Mouse (Mus musculus): ENCODE measurements around the gene Rbms3.

Gene Rbms3

DNA sequence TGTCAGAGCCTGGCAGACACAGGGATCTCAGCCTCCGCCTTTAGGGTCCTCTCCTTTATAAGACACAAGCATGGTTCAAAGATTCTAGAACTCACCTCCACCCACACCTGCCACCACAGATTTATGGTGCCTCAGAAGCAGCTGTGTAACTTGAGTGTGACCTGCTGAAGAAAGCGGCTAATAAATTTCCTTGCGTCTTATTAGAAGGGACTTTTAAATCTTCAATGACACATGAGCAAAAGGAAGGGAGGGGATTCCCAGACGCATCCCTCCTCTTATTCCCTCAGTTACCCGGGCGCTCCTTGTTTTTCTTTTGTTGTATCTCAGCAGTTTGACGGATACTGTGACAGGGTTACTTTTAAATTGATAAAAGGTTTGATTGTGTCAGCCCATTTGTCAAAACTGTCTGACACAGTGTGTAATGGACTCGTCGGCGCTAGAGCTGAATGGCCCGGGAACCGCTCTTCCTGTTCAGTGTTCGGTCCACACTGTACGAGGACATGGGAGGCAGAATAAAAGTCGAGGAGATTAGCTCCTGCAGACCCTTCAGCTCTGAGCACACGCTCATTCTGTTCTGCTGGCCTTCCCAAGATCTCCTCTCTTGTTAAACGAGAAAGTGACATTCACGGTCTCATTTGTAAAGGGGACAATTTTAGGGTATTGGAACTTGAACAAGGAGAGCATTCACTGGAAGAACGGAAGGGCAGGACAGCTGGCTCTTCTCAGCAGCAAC, 527.3 kb downstream of the Rbms3 start:
- no peak for DNase-seq (ENCODE audit: low read depth)

DNA sequence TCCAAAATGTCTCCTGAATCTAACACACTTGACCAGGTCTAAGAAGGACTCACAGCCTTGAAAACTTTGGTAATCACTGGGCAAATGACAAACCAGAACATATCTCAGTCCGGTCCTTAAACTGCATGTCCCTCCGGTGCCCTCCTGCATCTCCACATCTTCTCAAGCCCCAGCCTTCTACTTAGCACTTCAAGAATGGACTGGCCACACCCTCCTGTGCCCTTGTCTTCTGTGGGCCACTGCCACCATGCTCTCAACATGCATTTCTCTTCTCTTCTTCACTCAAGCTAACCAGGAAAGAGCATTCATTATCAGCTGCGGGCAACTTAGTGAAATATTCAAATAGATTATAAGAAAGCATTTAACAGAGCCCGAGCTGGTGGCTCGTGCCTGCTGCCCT, 529.5 kb downstream of the Rbms3 start:
- DNase-seq (ENCODE audit: low read depth) = no peak

DNA sequence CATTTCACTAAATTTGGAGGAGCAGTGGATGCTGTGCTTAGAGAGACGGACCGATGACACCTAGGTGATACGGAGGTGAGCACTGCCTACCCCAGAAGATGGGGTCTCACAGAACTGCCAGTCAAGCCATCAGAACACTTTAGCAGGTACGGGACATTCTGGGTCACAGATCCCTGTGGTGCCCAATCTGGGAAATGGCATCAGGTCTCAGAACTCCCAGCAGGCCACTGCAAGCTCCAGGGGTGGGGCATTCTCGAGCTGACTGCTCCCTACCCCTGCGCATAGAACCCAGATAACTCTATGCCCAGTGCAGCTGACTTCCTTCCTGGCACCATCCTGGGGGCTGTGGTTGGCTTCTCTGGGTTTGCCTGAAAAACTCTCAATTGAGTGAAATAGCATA, 536.2 kb downstream of the Rbms3 start:
- DNase-seq (ENCODE audit: low read depth) = no peak

DNA sequence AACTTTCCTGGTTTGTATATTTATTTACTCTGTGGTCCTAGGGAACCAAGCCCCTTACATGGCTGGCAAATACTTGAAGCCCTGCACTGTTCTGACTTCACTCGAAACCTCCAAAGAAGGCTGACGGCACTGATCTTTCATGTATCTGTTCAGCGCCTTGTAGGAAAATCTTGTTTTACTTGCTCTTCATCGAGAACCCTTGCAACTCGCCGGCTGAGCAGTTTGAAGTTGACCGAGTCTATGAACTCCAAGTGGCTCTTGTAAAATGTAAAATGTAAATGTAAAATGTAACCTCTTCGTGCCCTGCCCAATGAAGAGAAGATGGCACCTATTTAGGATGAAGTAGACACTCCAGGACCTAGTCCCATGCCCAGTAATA, 537.5 kb downstream of the Rbms3 start:
- no peak for DNase-seq (ENCODE audit: low read depth)

DNA sequence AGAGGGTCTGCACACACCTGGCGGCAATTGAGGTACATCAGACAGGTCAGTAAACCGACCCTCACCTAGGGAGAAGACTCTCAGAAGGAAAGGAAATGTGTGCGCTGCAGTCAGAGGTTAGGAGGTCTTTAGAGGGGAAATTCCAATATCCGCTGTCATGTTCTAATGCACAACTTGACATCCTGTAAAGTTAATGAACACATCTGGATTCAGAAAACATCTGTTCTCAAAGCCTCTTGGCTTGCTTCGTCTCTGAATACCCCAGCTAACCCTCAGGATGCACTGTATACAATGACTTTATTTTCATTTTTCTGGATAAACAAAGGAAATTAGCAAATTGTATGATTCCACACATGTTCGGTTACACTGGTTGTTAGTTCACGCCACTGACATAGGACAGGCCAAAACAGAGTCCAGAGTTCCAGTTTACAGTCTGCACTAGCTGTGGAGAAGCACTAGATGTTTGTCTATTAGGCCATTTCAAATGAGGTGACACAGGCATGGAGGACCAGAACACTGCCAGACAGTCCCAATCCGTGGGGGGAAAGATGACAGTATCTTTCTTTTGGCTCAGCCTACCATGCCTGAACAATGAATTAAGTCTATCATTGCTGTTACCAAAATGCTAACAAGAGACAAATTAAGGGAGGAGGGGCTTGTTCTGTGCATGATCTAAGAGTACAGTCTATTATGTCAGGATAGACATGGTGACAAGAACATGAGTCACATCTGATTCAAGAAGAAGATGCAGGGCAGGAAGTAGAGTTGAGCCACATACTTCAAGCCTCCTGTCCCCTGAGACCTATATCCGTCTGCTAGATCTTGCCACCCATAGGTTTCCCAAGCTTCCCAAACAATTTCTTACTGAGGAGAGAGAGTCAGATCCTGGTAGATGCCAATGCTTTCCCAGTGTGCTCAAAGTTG, 538.2 kb downstream of the Rbms3 start:
- DNase-seq (ENCODE audit: low read depth) = no peak

DNA sequence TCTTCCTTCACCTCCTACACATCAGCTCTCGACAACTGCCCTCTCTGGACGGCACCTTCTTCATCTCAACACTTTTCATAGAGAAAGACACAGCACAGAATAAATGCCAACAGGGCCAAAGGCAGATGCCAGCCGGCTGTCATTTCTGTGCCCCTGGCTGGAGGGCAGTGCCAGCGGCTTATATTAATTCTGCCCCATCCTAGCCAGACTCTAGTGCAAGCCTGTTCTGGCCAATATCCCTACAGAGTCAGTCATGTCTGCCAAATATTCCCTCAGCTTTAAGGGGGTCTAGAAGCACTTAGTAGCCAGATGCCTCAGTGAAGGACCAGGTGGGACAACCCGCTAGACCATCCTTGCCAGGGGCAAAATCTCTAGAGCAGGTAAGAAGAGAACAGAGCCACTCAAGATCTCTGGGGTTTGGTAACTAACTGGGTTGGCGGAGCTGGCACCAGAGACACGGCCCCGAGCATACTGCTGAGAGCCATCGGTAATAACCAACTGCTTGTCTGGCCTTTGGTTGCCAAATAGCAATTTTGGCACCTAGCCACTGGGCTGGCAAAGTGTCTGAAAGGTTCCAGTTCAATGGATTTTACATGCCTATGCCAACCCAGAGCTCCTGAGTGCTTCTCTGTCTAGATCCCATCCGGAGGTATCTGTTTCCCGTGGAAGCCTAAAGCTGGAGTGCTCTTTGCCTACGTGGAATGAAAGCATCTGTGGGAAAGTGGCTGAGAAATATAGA, 540.1 kb downstream of the Rbms3 start:
- no peak for DNase-seq (ENCODE audit: low read depth)

DNA sequence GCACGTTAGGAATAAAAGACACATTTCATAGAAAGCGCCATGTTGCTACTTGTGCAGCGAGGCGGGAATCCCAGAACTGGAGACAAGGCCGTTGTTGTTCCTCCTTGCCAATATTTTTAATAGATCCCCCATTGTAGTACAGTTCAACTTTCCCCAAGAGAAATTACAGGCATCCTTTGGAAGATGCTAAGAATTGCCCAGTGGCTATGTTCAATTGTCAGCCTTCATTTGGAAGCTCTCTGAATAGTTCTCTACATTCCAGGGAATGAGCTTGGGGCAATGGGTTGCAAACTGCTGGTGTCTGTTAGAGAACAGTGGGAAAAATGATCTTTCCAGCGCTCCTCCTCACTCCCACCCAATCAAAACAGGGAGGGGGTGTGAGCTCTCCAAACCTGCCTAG, 541.4 kb downstream of the Rbms3 start:
- DNase-seq (ENCODE audit: low read depth) = no peak

DNA sequence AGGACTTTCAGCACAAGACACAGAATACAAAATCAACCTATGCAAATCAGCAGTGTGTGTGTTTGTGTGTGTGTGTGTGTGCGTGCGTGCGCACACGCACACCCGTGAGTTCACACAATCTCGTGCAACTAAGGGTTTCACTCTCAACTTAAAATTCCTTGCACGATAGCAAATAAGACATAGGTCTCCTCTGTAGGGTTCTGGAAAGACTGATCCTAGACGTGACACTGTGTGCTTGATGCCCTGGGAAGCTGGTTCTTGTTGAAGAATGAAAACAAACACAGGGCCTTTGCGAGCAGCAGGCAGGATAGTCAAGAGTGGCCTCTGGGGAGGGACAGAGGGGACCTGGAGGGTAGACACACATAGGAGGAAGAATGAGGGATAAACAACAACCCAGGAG, 544.0 kb downstream of the Rbms3 start:
- DNase-seq (ENCODE audit: low read depth) = no peak

DNA sequence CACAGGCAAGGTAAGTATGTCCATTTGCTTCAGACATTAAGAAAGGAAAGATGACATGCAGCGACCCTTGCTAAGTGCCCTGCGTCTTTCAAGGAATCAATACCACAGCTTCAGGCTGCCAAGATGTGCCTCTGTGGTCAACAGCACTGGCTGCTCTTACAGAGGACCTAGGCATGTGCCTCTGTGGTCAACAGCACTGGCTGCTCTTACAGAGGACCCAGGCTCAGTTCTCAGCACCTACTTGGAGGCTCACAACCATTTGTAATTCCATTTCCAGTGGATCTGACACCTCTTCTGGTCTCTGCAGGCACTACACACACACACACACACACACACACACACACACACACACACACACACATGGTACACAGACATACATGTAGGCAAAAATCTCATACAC, 545.2 kb downstream of the Rbms3 start:
- DNase-seq (ENCODE audit: low read depth) = no peak

DNA sequence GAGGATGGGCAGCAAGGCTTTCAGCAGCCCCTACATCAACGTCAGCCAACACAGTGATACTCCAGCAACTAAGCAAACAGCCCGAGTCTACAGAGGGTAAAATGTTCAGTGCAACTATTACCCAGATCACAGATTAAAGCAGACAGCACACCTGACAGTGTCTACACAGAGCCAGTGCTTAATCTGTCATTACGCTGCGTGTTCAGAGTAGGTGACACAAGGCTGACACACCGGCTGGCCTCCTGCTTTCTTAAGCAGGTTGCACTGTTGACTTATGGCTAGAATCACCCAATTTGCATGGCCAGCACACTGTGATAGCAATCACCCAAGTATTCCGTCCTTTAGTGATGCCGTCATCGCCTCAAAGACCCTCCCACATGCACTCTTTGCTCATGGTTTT, 550.2 kb downstream of the Rbms3 start:
- no peak for DNase-seq (ENCODE audit: low read depth)

DNA sequence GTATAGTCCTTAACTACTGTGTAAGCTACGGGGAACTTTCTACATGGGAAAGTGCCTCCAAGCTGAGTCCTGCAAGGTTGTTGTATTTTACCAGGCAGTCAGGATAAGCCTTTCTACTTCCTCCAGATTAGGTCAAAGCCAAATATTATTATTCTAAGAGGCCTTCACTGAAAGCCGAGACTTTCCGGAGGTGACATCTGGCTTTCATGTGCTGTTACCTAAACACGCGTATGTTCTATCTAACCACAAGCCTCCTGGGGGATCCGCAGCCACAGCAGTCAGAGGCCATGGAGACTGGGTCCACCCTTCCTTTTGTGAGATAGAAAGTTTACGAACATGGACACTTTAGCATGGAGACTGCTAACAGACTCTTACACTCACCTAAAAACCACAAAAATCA, 552.2 kb downstream of the Rbms3 start:
- DNase-seq (ENCODE audit: low read depth) = no peak

DNA sequence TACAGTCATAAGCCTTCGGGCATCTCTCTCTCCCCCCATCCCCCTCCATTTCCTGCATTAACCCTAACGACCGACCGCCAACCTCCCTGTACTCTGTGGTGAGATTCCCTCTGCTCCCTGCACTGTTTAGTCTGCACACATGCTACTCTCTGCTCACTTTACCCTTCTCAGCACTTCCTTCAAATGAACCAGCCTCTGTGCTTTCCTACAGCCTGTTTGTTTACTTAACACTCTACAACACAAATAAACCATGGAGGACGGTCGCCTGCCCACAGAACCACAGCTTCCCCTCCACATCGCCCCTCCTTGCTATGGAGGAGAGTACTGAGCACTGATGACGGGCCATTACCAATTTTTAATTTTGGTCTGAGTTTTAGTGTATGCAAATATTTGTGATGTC, 552.9 kb downstream of the Rbms3 start:
- no peak for DNase-seq (ENCODE audit: low read depth)

DNA sequence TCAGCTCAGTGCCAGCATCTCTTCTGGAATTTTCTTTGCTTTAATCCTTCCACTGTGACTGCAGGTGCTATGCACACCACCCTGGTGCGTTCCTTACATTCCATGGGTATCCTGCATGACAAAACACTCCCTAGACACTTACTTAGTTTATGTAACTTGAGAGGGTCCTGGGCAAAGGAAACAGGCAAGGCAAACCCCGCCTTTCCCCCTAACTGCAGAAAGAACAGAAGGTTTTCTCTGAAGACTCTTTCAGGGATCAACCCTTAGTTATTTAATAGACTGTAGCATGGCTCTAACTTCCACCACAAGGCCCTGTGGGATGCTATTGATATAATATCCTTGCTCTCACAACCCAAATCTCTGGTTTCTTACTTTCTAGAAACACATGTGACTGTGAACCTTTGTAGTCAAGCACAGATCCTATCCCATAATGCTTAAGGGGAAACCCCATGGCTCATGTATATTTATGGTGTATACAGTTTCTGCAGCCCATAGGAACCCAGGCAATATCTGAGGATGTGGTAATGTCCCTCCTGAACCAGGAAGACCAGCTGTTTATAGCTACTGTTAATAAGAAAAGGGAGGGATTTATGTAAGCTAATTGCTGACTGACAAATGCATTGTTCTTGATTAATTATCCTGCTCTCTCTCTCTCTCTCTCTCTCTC, 557.1 kb downstream of the Rbms3 start:
- no peak for DNase-seq (ENCODE audit: low read depth)

DNA sequence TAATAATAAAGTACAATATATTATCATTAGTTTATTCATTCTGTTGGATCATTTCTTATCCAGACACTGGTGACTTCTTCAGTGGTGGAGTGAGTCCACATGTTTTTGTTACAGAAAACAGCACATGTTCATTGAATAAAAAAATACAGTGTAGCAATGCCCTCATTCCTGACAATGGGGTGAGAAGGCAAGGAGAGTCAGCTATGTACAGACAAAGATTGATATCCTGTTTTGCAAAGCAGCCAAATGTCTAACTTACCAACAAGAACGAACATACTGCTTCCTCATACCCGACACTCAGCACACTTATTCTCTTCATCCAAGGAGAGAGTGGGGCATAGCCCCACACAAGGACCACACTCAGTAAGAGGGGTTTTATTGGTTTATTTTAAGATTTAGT, 559.1 kb downstream of the Rbms3 start:
- DNase-seq (ENCODE audit: low read depth) = no peak

DNA sequence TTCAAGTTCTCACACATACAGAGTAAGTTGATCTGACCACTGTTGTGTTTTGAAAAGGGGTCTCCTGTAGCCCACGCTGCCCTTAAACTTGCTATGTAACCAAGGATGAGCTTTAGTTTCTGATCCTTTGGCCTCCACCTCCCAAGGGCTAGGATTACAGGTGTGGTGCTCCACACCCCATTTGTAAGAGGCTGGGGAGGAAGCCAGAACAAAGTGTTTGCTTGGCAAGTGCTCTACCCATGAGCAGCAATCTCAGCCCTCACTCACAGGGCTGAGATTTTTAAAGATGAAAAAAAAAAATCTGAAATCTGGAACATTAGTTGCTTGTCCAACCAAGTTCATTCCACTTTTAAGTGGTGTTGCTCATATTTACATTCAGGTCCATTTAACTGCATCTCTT, 560.5 kb downstream of the Rbms3 start:
- no peak for DNase-seq (ENCODE audit: low read depth)

DNA sequence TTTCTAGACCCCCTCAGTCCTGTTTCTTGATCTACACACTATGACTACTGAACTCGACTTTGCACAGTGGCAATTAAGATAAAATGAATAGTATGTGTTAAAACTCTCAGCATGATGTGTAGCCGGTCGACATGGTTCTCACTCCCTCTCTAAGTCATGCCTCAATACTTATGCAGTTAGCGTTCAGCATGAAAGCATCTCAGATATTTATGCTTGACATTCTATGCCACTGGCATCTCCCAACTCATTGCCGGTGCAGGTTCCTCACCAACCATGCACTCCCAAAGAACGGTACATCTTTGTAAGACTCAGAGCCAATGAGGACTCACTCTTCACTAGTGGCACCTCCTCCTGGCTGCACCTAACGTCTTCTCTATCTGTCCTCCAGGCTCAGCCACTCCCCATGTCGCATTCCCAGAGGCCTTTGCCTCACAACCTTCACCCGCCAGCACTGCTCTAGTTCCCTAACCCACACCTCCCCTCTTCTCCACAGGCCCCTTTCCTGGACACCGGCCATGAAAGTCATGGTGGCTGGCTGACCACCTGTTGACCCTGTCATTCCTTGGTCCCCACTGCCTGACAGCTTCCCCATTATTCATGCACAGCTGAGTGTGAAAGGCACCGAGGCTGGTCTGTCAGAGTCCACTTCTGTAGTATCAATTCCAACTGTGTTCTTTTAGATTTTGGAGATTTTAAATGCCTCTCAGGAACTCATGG, 561.9 kb downstream of the Rbms3 start:
- no peak for DNase-seq (ENCODE audit: low read depth)

DNA sequence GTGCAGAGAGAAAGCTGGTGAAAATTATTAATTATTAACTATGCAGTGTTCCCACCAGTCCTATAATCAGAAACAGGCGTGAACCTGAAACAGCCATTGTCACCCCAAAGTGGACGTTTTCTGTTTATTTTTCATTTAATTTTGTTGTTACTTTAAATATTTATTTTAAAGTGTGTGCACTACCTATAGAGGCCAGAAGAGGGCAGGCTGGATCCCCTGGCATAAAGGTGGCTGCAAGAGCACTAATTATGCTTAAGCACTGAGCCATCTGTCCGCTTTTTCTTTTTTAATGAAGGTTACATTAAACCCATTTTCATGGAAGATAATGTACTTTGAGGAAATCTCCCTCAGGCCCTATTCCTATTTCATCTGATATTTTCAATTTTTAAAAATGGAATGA, 563.2 kb downstream of the Rbms3 start:
- DNase-seq (ENCODE audit: low read depth) = no peak

DNA sequence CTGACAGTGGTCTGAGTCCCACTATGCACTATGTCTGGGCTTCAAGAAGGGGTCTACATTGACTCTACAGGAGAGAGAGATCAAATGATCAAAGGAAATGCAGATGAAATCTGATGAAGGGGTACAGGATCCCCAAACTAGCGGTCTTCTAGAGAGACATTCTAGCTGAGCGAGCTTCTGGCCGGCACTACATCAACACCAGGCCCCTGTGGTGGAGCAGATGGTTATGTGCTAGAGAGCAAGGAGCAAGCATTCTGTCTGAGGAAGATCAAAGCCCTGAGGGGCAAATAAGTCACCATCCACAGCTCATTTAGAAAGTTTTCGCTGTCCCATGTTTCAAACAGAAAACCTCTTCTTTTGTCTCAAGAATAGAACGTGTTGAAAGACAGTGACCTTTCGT, 564.1 kb downstream of the Rbms3 start:
- DNase-seq (ENCODE audit: low read depth) = no peak

DNA sequence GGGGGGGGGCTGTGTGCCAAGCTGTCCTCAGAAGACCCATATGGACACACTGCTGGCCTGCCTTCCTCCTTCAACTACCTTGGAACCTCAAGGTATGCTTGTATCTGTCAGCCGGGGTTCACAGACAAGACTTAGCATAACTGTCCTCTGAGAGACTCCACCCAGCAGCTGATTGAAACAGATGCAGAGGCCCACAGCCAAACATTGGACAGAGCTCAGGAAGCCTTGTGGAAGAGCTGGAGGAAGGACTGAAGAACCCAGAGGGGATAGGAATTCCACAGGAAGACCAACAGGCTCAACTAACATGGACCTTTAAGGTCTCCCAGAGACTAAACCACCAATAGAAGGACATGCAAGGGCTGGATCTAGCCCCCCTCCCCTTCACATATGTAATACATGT, 570.1 kb downstream of the Rbms3 start:
- no peak for DNase-seq (ENCODE audit: low read depth)

DNA sequence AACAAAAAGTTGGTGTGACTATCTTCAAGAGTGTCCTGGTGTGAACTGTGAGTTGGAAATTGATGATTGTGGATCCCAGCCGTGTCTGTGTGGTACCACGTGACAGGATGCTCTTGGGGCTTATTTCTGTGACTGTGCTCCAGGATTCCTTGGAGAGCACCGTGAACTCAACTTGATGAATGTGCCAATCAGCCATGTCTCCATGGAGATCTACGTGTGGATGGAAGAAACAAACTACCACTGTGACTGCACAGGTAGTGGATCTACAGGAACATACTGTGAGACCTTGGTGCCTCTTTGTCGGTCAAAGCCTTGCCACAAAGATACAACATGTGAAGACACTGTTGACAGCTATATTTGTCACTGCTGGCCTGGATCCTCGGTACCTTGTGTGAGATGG, 570.6 kb downstream of the Rbms3 start:
- DNase-seq (ENCODE audit: low read depth) = no peak

DNA sequence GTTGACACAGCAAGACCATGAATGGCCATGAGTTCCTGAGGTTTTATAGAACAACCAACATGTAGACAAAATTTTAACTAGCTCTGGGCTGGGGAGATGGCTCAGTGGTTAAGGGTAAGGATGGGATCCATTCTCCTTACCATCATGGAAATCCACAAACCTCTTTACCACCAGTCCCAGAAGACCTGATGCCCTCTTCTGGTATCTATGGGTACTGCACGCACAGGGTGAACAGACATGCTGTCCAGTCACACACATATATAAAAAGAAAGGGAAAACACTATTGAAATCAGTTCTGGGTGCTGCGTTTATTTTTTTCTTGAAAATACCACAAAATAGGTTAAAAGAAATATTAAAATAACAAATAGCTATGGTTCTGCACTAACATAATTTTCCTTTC, 577.8 kb downstream of the Rbms3 start:
- DNase-seq (ENCODE audit: low read depth) = no peak

DNA sequence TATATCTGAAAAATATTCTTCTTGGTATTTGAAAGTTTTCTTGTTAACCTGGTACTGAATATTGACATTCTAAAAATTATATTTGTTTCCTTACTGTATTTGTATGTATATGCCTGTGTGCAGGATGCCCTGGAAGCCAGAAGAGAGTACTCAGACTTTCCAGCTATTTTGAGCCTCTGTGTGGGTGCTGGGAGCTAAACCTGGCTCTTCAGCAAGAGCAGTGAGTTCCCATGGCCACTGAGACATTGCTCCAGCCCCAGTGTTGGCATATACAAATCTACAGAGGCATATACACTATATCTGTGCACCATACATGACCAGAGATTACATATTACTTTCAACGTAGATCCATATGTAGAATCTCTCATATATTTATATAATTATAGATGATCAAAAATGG, 581.1 kb downstream of the Rbms3 start:
- DNase-seq (ENCODE audit: low read depth) = no peak
